Mouse (Mus musculus) adrenal gland, adult 8-10 months (tissue): Measurements from ENCODE around the gene Gm8374. TPM values are rescaled to one million over a fixed set of nuclear protein-coding genes. Genes with fewer than 3 reads are reported as not detected.
"Not testable (repeated sequence)": the region's sequence is repeated elsewhere in the genome, so short reads cannot be mapped to it uniquely, and the experiment has no call there.

ENCODE experiments used
- DNase-seq: peaks from one replicate; pipeline ENCODE4 v3.0.0; 2022
- total RNA-seq, 4 experiments: library from RNA; stranded (reverse); gene quantifications; 2 replicates each; pipeline ENCODE4 v1.2.4; 2022

Gm8374 gene
- not detected for total RNA-seq

- not testable (repeated sequence) for DNase-seq
Observed at GRCm38 (mm10) chr14:7365034-7365433, at the start of gene Gm8374. Gm8374 (minus strand) TSS chr14:7365134.

GRCm38 (mm10) chr14:7332295-7332694 lies 32.6 kb downstream of the Gm8374 start, which contains the start of gene Gm5797:
Gm5797 (minus strand) TSS chr14:7332395.
- DNase-seq, result not testable (repeated sequence)

GRCm38 (mm10) chr14:7315093-7315492 lies 49.8 kb downstream of the Gm8374 start:
- DNase-seq, result not testable (repeated sequence)

- DNase-seq, result not testable (repeated sequence)
Observed at GRCm38 (mm10) chr14:7314661-7315060, 50.3 kb downstream of the Gm8374 start, which contains the start of gene Gm3739. Gm3739 (minus strand) TSS chr14:7315049.

Other genes starting within 250 kb of the Gm8374 start
- gene Gm6676, start 239.7 kb downstream of the Gm8374 start, total RNA-seq, result not detected
- gene Gm3512, start 190.6 kb downstream of the Gm8374 start, total RNA-seq, result 1 to 10 TPM in 1 of 4 experiments, under 1 TPM in 3; 0.46 to 1.1 (median 0.68) TPM
- not detected for gene Gm16434, start 170.6 kb downstream of the Gm8374 start, total RNA-seq
- not detected for gene Gm3727, start 100.4 kb downstream of the Gm8374 start, total RNA-seq
- gene Gm3739, start 50.1 kb downstream of the Gm8374 start, total RNA-seq, result under 1 TPM in 2 of 4 experiments, not detected in 2; 0.21 to 0.24 TPM
- gene Gm5797, start 32.7 kb downstream of the Gm8374 start, total RNA-seq, result not detected
- gene Gm3755, start 85.8 kb upstream of the Gm8374 start, total RNA-seq, result not detected
- gene Gm3752, start 118.6 kb upstream of the Gm8374 start, total RNA-seq, result under 1 TPM in 1 of 4 experiments, not detected in 3; 0.22 TPM
- under 1 TPM in 3 of 4 experiments, not detected in 1; 0.55 to 0.91 (median 0.80) TPM for gene Gm3558, start 203.4 kb upstream of the Gm8374 start, total RNA-seq
- gene Gm10338, start 230.5 kb upstream of the Gm8374 start, total RNA-seq, result not detected